In genomic region chr13:49100417-49100816, GRCm38 (mm10) we compare ENCODE assay signal across 8 mouse cellular contexts. TPM values are rescaled to one million over a fixed set of nuclear protein-coding genes. Genes with fewer than 3 reads are reported as not detected.
DNase-seq lines count a peak whose midpoint lies in the region; ATAC-seq and TF ChIP-seq lines count a peak whose summit lies in the region.

No protein-coding gene starts in this region.

- H3K4me3 ChIP-seq in gastrocnemius, adult 2 months: no peak overlapping the region
- no peak overlapping the region for H3K4me3 ChIP-seq in embryonic facial prominence, embryonic 15.5 days (replicated peaks)

- no peaks in the 10 kb centered on the region; the same call in 1 of the 2 replicates for H3K36me3 ChIP-seq in embryonic facial prominence, embryonic 15.5 days

- no peak overlapping the region for H3K4me2 ChIP-seq in embryonic facial prominence, embryonic 15.5 days (replicated peaks)

- peak; percentile 72 for ATAC-seq in embryonic facial prominence, embryonic 15.5 days (ENCODE audit: insufficient number of reproducible peaks, low FRiP score, low TSS enrichment, low read depth)

- H3K27me3 ChIP-seq in embryonic facial prominence, embryonic 15.5 days: no peaks in the 10 kb centered on the region

- DNase-seq in gastrocnemius, adult 2 months: peak; percentile 65
- no peak for DNase-seq in gastrocnemius, postnatal 25 days
- peak; percentile 83 for DNase-seq in 416B (ENCODE audit: low read depth)
- peak; percentile 83 for DNase-seq in layer of hippocampus, adult 11-12 months (ENCODE audit: low spot score)
- DNase-seq in lung, postnatal 14 days: peak; percentile 68
- peak; percentile 34 for DNase-seq in testis, postnatal 14 days (ENCODE audit: low spot score)
- DNase-seq in yolk sac, embryonic 10.5 days (ENCODE audit: low spot score): no peak

- WGBS in embryonic facial prominence, embryonic 15.5 days: 33% methylated on average over 1 of the region's 1 CpGs

- TF ChIP-seq CTCF in gastrocnemius, adult 2 months (IDR thresholded peaks at IDR 0.05): no peak

- no peaks in the 10 kb centered on the region for H3K9me3 ChIP-seq in embryonic facial prominence, embryonic 15.5 days (replicated peaks)

- H3K4me1 ChIP-seq in embryonic facial prominence, embryonic 15.5 days: peaks cover 28% of the 10 kb centered on the region

- no peak overlapping the region for H3K27ac ChIP-seq in gastrocnemius, adult 2 months
- H3K27ac ChIP-seq in embryonic facial prominence, embryonic 15.5 days (replicated peaks): peak overlapping the region; percentile 55

- intact Hi-C loops in gastrocnemius, adult 2 months (cut with DNase I): no loop called here

- no peak overlapping the region for H3K9ac ChIP-seq in embryonic facial prominence, embryonic 15.5 days

RNA-seq across cellular contexts. Expression of gene Wnk2, which starts 47.4 kb away (rescaled TPM):
- total RNA-seq in gastrocnemius, adult 2 months (2021): 10 to 100 TPM; 58.9 to 99.2 TPM
- 10 to 100 TPM; 51.0 to 62.2 TPM for total RNA-seq in gastrocnemius, postnatal 25 days (2021)
- polyA plus RNA-seq in embryonic facial prominence, embryonic 15.5 days (2015; fragmentation: Nextera tagmentation; extraction: Ambion mirVana): 2.6 and 3.1 TPM in 2 replicates

Comparison
In these comparisons a context has a peak if more than half of its experiments do, and no peak if none do; other contexts are left out.
1. DNase-seq: peak in gastrocnemius, adult 2 months (single experiment), 416B (single experiment), layer of hippocampus, adult 11-12 months (single experiment), lung, postnatal 14 days (single experiment) and testis, postnatal 14 days (single experiment); none in gastrocnemius, postnatal 25 days (single experiment) and yolk sac, embryonic 10.5 days (single experiment).